Mouse (Mus musculus) R1 (cell line): ENCODE measurements around the gene Blm.

ENCODE experiments used
- DNase-seq: peaks from one replicate; pipeline ENCODE4 v3.0.0-alpha.2; 2018; ENCODE audit warnings: low read depth, low spot score

The Blm gene

DNA sequence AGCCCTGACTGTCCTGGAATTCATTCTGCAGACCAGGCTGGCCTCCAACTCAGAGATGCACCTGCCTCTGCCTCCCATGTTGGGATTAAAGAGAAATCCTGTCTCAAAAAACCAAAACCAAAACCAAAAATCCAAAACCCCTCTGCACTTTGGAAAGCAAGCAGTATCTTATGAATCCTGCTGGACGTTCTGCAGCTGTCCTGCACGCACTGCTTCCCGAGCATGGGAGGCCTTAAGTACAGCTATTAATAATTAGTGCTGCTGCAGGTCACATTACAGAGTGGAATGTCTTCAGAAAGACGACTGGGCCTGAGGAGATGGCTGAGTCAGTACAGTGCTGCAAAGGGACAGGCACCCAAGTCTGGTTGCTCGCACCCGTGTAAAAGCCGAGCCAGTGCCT is 73.0 kb downstream of the Blm start:
- no peak for DNase-seq

DNA sequence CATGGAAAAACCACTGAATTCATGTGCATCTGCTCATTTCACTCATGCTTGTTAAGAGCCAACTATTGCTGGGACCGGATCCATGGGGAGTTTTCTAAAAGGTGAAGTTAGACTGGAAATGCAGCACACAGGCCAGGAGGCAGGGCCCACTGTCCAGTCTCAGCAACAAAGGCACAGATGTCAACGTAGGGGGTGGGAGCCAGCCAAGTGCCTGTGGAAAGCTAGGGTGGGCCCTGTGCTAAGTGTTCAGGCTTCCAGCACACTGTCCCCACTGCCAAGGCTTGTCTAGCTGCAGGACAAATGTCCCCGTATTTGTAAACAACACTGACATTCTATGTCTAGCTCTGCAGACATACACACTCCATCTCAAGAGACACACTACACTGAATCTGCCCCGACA is 74.0 kb downstream of the Blm start:
- no peak for DNase-seq

DNA sequence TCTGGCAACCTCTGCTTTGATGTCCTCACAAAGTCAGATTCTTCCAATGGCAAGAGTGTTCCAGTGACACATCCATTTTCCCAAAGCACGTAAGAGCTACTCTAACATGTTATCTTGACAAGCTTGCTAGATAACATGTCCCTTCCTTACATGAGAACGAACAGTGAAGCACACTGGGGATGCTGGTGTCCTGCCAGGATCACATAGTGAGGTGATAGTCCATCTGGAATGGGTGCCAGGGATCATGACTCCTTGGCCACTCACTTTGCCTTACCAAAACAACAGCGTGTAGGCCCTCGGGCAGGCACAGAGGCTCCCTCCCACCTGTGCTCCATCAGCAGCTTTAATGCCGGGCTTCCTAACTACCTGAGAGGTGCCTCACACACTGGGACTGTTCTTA is 74.7 kb downstream of the Blm start:
- DNase-seq, result no peak

DNA sequence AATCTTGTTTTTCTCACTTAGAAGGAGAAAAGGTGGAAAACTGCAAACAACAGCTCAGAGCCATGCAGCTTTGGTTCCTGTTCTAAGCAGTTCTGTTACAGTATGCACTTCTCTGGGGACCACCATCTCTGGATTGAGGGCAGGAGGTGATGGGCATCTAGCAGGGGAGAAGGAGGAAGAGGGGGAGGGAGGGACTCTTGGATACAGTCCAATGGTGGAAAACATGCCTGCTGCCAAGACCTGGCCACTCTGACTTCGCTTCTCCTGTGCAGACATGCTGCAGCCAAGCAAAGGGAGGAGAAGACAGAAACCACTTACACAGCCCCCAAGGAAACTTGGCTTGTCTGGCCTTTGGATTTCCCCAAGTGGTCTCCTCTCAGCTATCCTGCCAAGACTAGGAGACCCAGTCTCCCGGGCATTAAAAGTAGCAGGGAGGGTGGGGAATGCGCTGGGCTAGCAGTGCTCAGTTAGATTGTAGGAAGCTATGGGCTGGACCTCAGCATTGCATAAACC is 77.0 kb downstream of the Blm start:
- no peak for DNase-seq

DNA sequence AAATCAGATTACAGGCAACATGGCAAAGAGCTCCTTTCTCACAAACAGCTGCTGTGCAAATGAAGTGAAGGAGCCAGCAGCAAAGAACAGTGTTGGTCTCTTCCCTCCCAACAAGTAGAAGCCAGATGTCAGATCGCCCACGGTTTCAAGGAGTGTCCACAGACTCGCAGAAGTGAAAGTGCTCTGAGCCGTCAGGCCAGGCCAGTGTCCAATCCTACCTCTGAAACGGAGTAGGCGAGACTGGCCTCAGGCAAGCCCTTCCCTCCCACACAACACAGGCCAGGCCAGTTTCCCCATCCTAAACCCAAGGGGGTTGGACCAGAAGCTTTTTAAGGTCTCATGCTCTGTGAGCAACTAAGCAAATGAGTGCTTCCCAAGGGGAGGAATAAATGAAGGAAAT is 77.7 kb downstream of the Blm start:
- DNase-seq, result no peak

DNA sequence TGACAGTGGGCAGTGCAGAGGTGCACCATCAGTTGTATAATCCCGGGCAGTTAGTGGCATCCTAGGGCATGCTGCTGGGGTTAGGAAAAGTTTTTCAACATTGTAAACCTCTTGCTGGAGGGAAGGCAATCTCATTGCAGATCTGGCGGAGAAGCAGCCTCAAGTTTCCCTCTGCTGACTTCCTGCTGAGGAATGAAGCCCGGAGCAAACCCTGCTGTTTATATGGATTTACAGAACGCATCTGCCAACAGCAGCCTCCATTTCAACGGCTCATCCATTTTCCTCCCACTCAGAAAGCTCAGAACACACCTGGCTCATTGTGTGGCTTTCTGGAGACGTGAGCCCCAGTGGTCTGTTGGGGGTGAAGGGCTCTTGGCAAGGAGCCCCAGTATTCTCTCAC is 78.6 kb downstream of the Blm start:
- DNase-seq, result no peak

DNA sequence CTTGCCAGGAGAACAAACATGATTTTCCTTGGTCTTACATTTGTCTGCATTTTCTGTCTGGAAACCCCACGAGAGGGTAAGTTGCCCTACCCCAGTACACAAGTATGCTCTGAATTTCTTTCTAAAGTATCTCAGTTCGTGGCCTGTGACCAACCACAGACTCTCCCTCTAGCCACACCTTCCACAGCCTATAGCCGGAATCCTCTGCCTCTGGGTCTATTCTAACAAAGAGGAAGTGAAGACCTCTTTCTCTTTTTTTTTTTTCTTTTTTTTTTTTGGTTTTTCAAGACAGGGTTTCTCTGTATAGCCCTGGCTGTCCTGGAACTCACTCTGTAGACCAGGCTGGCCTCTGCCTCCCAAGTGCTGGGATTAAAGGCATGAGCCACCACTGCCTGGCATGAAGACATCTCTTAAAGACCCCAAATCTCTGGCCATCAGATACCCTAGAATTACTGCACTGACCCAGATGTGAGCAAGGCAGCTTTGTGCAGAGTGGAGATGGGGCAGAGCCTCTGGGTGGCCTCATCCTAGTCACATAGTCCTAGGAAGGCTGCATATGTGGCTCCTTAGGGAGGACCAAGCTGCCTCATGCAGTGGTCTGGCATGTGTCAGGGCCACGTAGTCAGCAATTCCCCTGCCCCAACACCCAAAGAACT is 79.3 kb downstream of the Blm start:
- DNase-seq, result no peak

DNA sequence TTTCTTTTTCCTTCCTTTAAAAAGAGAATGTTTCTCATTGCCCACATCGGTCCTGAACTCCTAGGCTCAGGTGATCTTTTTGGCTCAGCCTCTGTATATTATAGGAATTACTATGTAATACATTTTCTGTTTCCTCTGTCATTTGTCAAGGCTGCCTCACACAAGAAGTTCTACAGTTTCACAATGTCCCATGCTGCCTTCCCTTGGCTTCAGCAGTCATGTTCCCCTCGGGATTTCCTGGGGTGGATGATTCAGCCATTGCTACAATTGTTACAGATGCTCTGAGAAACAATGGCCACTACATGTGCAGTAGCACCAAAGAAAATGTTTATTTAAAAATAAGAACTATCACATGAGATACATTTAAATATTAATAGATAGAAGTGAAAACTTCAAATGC is 80.1 kb downstream of the Blm start:
- no peak for DNase-seq

DNA sequence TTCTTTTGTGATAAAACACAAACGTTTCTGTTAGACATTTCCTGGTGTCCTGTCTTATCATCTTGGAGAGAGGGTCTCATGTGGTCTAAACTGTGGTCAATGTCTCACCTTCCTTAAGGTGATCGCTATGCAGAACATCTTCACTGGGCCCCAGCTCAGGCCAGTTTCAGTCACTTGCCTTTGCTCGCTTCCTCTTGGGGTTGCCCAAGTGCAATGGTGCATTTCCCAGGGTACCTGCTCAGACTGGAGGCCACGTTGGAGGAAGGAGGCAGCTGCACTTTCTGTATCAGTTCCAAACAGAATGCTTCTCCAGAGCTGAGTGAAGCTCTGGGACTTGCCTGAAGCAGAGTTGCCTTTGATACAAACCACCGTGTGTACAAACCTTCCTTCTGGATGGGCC is 80.9 kb downstream of the Blm start:
- DNase-seq, result no peak

DNA sequence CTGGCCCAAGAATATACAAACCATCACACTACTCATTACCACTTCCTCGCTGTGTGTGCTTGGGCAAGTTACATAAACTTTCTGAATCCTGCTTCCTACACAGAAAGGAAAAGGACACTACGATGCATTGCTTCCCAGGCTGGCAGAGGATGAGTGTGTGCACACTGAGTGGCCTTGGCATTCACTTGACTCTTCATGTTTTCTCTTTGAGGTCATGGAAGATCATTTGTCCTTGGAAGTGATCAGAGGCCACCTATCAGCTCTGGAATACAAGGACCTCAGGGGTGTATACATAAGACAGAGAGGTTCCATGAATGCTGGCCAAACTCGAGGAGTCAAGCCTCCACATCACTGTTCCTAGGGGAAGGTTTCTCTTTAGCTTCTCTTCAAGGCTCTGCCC is 81.8 kb downstream of the Blm start:
- no peak for DNase-seq

DNA sequence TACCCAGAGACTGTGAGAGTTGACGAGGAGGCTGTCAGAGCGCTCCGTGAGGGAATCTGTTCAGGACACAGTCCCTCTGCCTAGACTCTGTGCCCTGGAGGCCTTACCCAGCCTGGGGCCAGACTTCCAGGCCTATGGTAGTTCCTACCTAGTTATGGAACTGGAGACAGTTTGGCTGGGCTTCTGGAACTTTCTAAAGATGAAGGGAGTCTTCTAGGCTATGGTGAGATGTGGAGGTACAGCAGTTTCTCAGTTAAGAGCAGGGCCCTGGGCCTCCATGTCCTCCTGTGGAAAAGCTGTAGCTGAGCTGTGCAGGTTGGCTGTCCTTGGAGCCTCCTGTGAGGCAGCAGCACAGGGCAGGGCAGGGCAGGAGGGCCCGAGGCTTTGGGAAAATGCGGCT is 82.7 kb downstream of the Blm start:
- DNase-seq, result no peak

DNA sequence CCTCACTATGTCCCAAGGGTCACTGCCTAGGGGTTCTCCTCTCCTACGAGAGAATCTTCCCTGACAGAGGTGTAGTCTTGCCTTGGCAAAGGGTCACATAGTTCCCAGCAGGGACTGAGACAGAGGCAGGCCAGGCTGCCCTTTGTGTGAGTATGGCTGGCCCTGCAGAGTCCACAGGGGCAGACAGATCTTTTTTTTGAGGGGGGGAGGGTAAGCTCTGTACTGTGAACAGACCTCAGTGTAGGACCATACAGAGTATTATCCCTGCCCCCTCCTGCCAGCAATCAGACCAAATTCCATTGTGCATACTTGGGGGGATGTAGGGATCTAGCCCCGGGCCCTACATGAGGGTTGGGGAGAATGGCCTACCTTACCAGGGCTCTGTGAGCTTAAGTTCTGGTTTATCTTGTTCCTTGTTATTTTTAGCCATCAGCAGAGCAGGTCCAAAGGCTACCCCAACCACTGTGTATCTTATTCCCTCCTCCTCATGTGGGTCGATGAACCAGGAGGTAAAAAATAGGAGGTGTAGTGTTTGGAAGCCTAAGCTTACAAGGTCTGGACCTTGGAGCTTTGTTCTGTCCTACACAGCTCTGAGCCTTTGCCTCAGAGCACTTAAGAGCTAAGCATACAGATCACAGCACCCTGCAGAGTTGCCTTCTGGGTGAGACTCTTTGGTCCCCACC is 83.2 kb downstream of the Blm start:
- DNase-seq, result no peak

DNA sequence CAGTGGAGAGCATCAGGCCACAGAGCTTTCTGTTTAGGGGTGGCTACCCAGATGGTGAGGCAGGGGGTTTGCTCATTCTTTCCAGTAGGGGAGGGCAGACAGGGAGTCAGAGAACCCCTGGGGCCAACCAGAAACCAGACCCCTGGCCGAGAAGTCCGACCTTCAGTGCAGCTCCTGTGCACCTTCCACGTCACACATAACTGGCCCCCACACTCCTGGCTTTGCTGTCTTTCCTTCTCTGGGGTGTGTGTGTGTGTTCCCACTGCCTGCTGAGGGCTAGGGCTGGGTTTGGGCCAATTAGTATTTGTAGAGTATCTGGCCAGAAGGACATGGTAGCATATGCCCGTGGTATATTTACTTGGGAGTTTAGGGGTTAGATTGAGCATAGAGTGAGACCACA is 84.6 kb downstream of the Blm start:
- no peak for DNase-seq

DNA sequence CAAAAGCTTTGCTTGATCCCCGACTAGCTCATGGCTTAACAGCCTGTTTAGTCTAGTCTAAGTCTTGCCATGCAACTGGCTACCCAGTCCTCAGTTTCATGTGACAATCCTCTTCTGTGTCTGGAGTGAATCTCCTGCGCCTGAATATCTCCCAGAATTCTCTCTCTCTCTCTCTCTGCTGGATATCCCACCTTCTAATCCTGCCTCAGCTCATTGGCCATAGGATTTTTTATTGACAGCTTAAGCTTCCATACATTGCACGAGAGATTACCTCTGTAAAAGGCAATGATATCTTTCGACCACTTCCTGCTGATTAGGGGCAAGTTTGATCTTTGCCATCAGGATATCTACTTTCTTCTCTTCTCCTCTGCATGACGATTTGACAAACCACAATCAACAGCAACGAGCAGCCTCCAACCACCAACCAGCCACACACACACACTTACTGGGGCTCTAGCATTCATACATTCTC is 85.3 kb downstream of the Blm start:
- DNase-seq, result no peak

DNA sequence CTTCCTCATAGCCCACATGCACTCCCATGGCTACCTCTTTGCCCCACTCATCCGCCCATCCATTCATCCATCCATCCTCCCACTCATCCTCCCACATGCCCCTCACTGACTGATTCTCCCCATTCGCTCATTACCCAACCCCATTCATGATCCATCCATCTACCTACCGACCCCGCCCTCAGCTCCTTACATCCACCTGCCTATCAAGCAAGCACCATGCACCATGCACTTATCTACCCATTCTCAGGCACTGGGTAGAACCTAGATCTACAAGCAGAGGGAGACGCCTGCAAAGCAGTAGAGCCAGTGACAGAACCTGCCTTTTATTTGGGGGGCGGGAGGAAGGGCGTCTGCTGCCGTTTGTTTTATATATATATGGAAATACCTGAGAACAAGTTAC is 87.6 kb downstream of the Blm start:
- no peak for DNase-seq

DNA sequence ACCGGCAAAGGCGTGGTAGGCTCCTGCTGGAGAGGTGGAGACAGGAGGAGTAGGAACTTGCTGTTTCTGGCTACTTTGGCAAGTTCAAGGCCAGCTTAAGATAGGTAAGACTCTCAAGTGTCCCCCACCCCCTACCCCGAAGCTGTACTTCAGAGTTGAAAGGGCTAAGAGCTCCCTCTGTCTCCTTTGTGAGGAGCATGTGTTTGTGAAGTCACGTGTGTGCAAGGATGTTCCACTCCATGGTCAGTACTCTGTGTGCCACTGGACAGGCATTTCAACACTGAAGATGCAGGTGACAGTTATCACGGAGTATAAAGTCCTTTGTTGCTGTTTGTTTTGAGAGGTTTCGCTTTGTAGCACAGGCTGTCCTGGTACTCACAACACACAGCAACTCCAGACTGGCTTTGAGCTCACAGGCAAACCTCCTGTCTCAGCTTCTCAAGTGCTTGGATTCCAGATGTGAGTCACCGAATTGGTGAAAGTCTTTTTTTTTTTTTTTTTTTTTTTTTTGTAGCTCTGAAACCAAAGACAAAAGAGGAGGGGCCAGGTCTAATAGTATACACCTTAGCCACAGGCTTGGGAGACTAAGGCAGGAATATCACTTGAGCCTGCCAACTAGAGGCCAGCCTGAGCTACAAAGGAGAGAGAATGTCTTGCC is 88.6 kb downstream of the Blm start:
- no peak for DNase-seq

DNA sequence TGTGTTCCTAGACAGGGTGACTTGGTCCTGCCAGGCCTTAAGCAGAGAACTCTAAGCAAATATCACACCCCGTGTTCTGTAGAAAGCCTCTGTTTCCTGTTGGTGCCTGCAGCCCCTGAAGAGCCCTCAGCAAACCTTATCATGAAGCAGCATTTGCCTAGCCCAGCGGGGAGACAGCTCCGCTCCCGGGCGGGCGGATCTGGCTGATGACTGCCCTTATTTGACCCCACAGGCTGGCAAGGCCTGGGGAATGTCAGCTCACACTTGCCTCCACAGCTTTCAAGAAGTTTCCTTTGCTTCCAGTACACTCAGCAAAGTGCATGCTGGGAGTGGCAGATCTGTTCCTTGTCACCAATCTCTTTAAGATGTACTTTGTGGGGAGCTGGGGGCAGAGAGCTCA is 89.4 kb downstream of the Blm start:
- DNase-seq, result no peak

DNA sequence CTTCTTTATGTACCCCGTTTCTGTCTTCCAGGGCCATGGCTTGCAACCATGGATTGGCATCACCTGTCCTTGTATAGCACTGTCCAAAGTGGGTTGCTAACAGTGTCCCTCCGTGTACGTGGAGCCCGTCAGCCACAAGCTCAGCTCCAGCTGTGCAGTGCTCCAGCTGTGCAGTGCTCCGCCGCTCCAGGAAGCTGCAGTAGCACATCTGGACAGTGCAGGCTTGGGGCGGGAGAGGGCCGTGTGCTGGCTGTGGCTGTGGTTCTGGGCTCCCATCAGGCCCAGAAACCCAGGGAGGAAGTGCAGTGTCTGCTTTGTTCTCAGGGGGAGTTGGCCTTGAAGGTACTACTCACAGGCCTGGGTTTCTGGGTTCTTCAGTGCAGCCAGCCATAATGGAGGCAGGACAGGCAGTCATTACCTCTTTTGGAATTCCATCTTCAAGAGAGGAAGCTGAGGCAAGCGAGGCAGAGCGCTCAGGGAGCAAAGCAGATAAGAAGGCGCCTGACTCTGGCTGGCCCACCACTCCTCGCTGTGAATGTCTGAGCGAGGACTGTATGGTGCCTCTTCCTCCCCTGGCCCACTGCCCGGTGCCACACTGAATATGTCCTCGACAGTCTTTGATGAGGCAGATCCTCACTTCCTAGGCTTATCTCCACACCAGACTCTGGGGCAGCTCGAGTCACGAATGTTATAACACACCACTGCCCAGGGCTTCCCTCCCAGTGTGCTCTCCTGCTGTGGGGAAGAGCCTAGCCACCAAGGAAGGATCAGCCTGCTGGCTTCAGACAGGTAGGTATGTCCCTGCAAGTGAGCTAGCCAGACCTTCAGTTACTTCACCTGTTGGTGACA is 90.3 kb downstream of the Blm start:
- no peak for DNase-seq

DNA sequence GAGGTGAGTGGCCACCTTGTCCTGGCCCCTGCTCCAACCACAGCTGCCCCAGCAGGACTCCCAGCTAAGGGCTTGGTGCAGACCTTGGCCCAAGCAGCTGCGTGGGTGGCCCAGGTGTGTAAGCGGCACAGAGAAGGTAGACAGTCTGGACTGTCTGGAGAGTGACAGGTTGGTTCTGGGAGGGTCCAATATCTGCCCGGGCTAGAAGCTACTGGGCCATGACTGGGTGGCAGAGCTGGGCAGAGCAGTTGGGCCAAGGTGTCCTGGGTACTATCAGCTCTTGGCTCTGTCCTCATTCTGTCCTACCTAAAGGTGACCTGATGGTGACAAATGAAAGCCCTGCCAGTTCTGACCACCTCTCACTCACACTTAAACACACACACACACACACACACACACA is 91.8 kb downstream of the Blm start:
- no peak for DNase-seq

DNA sequence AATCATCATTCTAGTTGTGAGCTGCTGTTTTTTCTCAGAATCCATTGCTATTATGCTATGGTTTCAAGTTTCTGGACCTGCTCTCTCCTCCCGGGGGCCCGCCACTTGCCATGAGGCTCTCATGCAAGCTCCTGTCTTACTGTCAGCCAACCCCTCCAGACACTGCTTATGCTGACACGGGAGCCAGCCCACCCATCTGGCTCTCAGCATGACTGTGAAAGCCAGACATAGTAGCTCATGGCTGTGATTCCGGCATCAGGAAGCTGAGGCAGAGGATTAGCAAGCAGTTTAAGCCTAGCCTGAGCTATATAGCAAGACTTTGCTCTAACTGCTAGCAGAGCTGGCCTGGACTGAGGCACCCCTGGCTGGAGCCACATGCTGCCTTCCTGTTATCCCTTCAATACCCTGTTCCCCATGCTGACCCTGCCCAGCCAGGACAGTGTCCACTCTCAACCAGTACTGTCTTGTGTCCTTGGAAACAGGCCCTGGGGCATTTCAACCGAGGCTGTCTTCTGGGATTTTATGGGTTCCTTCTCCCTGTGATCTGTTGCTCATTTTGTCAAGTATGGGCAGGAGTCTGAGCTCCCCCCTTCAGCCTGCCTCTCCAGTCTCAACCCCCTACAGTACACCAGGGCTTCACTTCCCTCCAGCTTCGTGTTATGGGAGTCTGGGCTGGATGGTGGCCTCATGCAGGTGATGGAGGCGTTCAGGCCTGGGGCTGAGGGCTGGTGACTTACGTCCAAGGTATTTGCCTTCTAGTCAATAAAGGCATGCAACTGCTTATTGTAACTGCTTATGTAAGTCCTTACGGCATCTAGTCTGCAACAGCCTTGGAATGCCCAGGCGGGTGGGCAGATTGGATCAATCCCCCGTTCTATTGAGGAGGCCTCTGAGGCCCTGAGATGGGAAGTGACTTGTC is 92.7 kb downstream of the Blm start:
- DNase-seq, result no peak

DNA sequence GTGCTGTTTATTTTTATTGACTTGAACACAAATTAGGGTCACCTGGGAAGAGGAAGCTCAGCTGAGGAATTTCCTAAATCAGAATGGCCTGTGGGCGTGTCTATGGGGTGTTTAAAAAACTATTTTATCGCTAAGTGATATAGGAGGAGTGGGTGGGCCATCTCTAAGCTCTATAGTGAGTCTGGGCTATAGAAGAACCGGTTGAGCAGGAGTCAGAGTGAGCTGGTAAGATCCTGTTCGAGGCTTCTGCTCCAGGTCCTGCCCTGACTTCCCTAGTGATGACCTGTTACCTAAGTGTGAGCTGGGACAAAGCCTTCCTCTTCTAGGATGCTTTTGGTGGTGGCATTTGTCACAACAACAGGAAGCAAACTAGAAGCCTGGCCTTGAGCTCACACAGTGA is 94.2 kb downstream of the Blm start:
- no peak for DNase-seq
